Mouse (Mus musculus) embryonic facial prominence, embryonic 14.5 days (tissue): ENCODE data around the gene Myl6. TPM values are rescaled to one million over a fixed set of nuclear protein-coding genes. Genes with fewer than 3 reads are reported as not detected.
"Not testable (repeated sequence)": the region's sequence is repeated elsewhere in the genome, so short reads cannot be mapped to it uniquely, and the experiment has no call there.

ENCODE experiments used
- ATAC-seq: fragments of 200-750 bp; cut with Nextera tagmentation; 2 replicates; pipeline ENCODE4 v1.8.0; 2017; ENCODE audit warnings: low read depth, moderate number of reproducible peaks, moderate TSS enrichment
- DNase-seq: peaks from one replicate; pipeline ENCODE4 v3.0.0-alpha.2; 2015; ENCODE audit warnings: low spot score
- H3K27ac ChIP-seq: fragments of 300-500 bp; sonication (generic); replicated peaks from 2 replicates; pipeline ENCODE4 v1.5.1; 2014; ENCODE audit warnings: low read depth, mild to moderate bottlenecking, low read length, moderate library complexity
- H3K27me3 ChIP-seq: fragments of 300-500 bp; sonication (generic); replicated peaks from 2 replicates; pipeline ENCODE4 v1.6.1; 2014; ENCODE audit warnings: low read length; ENCODE audit not compliant: control insufficient read depth, insufficient read depth
- H3K36me3 ChIP-seq: fragments of 300-500 bp; sonication (generic); 2 replicates; pipeline ENCODE4 v1.6.1; 2014; ENCODE audit warnings: low read length, mixed read lengths; ENCODE audit not compliant: control insufficient read depth, insufficient read depth
- H3K4me1 ChIP-seq: fragments of 300-500 bp; sonication (generic); 2 replicates; pipeline ENCODE4 v1.6.1; 2014; ENCODE audit warnings: antibody characterized with exemption, low read length; ENCODE audit not compliant: control insufficient read depth, insufficient read depth
- H3K4me2 ChIP-seq: fragments of 300-500 bp; sonication (generic); 2 replicates; pipeline ENCODE4 v1.6.1; 2014; ENCODE audit warnings: low read depth, mild to moderate bottlenecking, low read length, moderate library complexity, mixed read lengths
- H3K4me3 ChIP-seq: fragments of 300-500 bp; sonication (generic); 2 replicates; pipeline ENCODE4 v1.5.1; 2014; ENCODE audit warnings: low read depth, mild to moderate bottlenecking, low read length
- H3K9ac ChIP-seq: fragments of 300-500 bp; sonication (generic); 2 replicates; pipeline ENCODE4 v1.6.1; 2014; ENCODE audit warnings: low read depth, mild to moderate bottlenecking, low read length, moderate library complexity, mixed read lengths
- H3K9me3 ChIP-seq: fragments of 300-500 bp; sonication (generic); 2 replicates; pipeline ENCODE4 v1.6.1; 2016; ENCODE audit warnings: low read length; ENCODE audit not compliant: control insufficient read depth
- WGBS: fragments of 180-500 bp; shearing (Covaris S2); extraction: QIAGEN DNeasy Blood & Tissue Kit; methylation state at CpG from one replicate; pipeline ENCODE4 v1.1.7; 2014; 5-methylcytosine and 5-hydroxymethylcytosine counted together
- polyA plus RNA-seq: library from polyadenylated mRNA; unstranded; fragments of >200 nt; fragmentation: Nextera tagmentation; extraction: Ambion mirVana; gene quantifications from 2 replicates; pipeline ENCODE4 v1.2.1, GENCODE M21; 2014

The Myl6 gene
- polyA plus RNA-seq, 1 experiment from 2014 or later, result 1,174 TPM

DNA sequence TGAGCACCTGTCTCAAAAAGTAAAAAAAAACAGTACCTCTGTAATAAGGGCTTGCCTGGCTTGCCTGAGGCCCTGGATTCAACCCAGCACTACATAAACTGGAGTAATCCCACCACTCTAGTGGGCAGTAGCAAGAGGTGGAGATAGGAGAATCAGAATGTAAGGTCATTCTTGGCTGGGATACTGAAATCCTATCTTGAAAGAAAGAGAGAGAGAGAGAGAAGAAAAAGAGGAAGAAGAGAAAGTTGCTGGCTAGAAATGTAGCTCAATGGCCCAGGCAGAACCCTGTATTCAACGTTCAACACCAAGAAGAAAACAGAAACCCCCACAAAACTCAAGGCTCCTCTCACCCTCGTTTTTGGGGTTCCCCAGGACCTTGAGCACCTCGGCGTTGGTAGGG lies 2.0 kb upstream of the Myl6 start:
- H3K27me3 ChIP-seq, result no peaks in the 10 kb centered on the region
- H3K4me2 ChIP-seq, result no peak overlapping the region
- WGBS, result 67% methylated on average over 4 of the region's 4 CpGs
- DNase-seq (no peak), ATAC-seq (no peak)
- H3K9me3 ChIP-seq, result no peaks in the 10 kb centered on the region
- H3K9ac ChIP-seq, result no peak overlapping the region
- H3K4me1 ChIP-seq, result peaks cover 26% of the 10 kb centered on the region
- peak overlapping the region; percentile 28; the same call in 1 of the 2 replicates for H3K27ac ChIP-seq
- no peak overlapping the region for H3K4me3 ChIP-seq
- peaks cover 10% of the 10 kb centered on the region for H3K36me3 ChIP-seq

DNA sequence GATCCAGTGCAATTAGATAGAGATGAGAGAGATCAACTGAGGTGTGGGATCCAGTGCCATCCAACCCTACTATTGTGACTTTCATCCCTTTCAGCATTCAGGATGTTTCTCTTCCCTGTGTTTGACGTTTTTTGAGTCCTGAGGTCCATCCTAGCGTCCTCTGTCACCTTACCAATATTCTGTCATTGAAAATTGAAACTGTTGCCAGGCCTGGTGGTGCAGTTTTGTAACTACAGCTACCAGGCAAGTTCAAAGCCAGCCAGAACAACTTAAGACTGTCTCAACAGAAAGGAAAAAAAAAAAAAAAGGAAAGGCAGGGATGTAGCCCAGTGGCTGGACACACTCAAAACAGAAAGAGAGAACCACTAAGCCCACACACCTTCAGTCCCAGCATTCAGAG lies 1.3 kb upstream of the Myl6 start:
- no peak overlapping the region for H3K27ac ChIP-seq
- ATAC-seq (no peak), DNase-seq (no peak)
- H3K9ac ChIP-seq, result peak overlapping the region; percentile 84
- 81% methylated on average over 2 of the region's 2 CpGs for WGBS
- H3K4me1 ChIP-seq, result peaks cover 26% of the 10 kb centered on the region
- no peaks in the 10 kb centered on the region for H3K27me3 ChIP-seq
- H3K4me2 ChIP-seq, result peak overlapping the region; percentile 90
- H3K9me3 ChIP-seq, result no peaks in the 10 kb centered on the region
- peak overlapping the region; percentile 76 for H3K4me3 ChIP-seq
- peaks cover 16% of the 10 kb centered on the region for H3K36me3 ChIP-seq

DNA sequence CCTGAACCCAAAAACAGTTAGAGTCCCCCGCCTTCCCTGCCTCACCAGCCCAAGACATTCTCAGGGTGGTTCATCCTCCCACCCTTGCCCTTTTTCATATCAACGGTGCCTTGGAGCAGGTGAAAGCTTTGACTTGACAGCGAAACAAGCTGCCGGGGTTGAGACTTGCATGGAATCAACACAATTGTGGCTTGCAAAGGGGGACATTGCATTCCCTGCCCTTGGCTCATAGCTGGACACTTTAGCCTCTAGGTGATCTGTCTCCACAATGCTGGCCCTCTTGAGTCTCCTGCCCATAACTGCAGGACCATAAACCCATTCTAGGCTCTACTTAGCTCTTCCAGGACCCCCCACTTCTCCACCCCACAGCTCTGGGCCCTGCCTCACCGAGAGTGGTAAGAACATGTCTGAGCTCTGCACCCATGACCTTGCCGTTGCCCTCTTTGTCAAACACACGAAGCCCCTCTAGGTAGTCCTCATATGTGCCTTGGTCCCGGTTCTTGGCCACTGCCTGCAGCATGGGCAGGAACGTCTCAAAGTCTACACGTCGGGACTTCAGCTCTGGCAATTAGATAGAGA lies 811 bp upstream of the Myl6 start:
- DNase-seq, result no peak
- H3K27ac ChIP-seq, result peak overlapping the region; percentile 99
- H3K4me3 ChIP-seq, result peak overlapping the region; percentile 76
- no peaks in the 10 kb centered on the region for H3K9me3 ChIP-seq
- H3K4me1 ChIP-seq, result peaks cover 26% of the 10 kb centered on the region
- H3K36me3 ChIP-seq, result peaks cover 21% of the 10 kb centered on the region
- peak overlapping the region; percentile 90 for H3K4me2 ChIP-seq
- no peak for ATAC-seq
- WGBS, result 53% methylated on average over 11 of the region's 11 CpGs
- peak overlapping the region; percentile 84 for H3K9ac ChIP-seq
- H3K27me3 ChIP-seq, result no peaks in the 10 kb centered on the region

DNA sequence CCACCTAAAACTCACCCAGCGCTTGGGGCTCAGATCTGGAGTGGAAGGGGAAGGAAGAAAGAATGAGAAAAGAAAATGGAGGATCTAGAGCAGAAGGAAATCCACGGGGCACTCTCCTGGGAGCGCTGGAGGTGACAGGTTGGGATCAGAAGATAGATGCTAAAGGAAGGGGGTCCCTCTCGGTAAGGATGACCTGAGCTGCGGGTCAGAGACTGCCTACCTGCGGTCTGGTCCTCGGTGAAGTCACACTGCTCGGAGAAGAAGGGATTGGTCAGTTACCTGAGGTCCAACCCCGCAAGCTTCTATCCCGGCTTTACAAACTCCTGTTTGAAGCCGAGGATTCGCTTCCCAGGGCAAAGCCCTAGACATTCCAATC lies 638 bp downstream of the Myl6 start:
- H3K27me3 ChIP-seq, result no peaks in the 10 kb centered on the region
- WGBS, result 0% methylated on average over 11 of the region's 12 CpGs
- H3K4me1 ChIP-seq, result peaks cover 26% of the 10 kb centered on the region
- DNase-seq, result no peak
- peak overlapping the region; percentile 84 for H3K9ac ChIP-seq
- H3K27ac ChIP-seq, result peak overlapping the region; percentile 99
- peak overlapping the region; percentile 76 for H3K4me3 ChIP-seq
- H3K36me3 ChIP-seq, result peaks cover 36% of the 10 kb centered on the region
- no peaks in the 10 kb centered on the region for H3K9me3 ChIP-seq
- H3K4me2 ChIP-seq, result peak overlapping the region; percentile 90
- ATAC-seq, result peak; percentile 5

DNA sequence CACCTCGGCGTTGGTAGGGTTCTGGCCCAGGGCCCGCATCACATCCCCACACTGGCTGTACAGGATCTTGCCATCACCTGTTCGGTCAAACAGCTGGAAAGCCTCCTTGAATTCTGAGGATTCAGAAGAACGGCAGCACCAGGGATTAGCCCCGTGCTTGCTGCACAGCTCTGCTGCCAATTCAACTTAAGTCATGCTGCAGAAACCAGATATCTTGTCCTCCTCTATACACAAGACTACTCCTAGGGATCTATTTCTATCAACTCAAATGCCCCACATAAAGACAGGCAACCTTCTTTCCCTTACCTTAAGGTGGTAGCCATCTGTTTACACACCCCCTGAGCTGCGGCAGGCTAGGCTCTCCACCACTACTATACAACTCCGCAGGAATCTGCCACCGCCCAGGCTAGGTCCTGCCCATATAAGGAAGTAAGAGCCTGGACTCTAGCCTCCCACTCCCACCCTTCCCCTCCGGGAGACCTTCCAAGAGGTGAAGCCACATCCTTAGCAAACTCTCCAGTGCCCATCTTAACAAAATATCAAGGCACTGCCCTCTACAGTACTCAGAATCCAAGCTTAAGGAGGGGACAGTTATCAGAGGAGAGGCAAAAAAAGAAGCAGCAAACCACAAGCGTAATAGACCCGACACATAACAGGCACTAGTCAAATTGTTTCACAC lies 1.2 kb downstream of the Myl6 start:
- peaks cover 41% of the 10 kb centered on the region for H3K36me3 ChIP-seq
- peak overlapping the region; percentile 84 for H3K9ac ChIP-seq
- H3K4me1 ChIP-seq, result peaks cover 26% of the 10 kb centered on the region
- H3K27ac ChIP-seq, result peak overlapping the region; percentile 99
- ATAC-seq, result peak; percentile 59
- H3K9me3 ChIP-seq, result no peaks in the 10 kb centered on the region
- no peaks in the 10 kb centered on the region for H3K27me3 ChIP-seq
- peak overlapping the region; percentile 90 for H3K4me2 ChIP-seq
- DNase-seq, result peak; percentile 88
- 19% methylated on average over 12 of the region's 12 CpGs for WGBS
- H3K4me3 ChIP-seq, result peak overlapping the region; percentile 76

DNA sequence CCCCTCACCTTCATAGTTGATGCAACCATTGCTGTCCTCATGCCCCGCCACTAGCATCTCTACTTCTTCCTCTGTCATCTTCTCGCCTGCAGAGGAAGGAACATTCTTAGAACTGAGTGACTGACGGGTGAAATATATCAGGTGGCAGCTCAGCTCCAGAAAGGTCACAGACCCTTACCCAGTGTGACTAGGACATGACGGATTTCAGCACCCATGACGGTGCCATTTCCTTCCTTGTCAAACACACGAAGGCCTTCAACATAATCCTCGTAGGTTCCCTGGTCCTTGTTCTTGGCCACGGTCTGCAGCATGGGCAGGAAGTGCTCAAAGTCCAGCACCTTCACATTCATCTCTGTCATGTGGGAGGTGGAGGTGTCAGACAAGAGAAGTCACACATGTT lies 1.9 kb downstream of the Myl6 start:
- H3K4me1 ChIP-seq, result peaks cover 23% of the 10 kb centered on the region
- peak overlapping the region; percentile 84 for H3K9ac ChIP-seq
- WGBS, result 64% methylated on average over 8 of the region's 8 CpGs
- H3K27me3 ChIP-seq, H3K9me3 ChIP-seq, ATAC-seq, DNase-seq: not testable (repeated sequence)
- H3K27ac ChIP-seq, result peak overlapping the region; percentile 99; the same call in 1 of the 2 replicates
- H3K36me3 ChIP-seq, result peaks cover 48% of the 10 kb centered on the region
- H3K4me2 ChIP-seq, result peak overlapping the region; percentile 90
- H3K4me3 ChIP-seq, result peak overlapping the region; percentile 76

DNA sequence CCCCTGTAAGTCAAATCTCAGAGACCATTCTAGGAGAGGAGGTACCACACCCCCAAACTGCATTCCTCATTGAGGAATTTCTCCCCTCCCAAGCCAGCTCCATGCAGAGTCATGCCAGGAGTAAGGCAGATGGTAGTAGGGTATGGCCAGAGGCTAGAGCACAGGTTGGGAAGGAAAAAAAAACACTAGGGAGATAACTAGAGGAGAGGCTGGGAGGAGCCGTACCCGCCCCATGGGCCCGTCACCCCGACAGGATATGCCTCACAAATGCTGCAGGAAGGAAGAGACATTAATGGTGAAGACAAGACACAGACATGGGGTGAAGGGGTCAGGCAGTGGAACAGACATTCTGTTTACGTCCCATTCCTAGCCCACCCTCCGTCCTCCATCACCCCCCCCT lies 2.5 kb downstream of the Myl6 start:
- WGBS, result 53% methylated on average over 6 of the region's 6 CpGs
- Histone ChIP-seq H3K36me3 (peaks cover 52% of the 10 kb centered on the region), H3K9ac (0 out of 2 replicates have a peak overlapping the region, but pooled peaks have one; percentile 84), H3K27me3 (no peaks in the 10 kb centered on the region), H3K4me2 (peak overlapping the region; percentile 90), H3K4me3 (peak overlapping the region; percentile 76), H3K4me1 (peaks cover 23% of the 10 kb centered on the region), H3K9me3 (no peaks in the 10 kb centered on the region), H3K27ac (peak overlapping the region; percentile 52; the same call in 1 of the 2 replicates)
- no peak for ATAC-seq
- DNase-seq, result no peak

DNA sequence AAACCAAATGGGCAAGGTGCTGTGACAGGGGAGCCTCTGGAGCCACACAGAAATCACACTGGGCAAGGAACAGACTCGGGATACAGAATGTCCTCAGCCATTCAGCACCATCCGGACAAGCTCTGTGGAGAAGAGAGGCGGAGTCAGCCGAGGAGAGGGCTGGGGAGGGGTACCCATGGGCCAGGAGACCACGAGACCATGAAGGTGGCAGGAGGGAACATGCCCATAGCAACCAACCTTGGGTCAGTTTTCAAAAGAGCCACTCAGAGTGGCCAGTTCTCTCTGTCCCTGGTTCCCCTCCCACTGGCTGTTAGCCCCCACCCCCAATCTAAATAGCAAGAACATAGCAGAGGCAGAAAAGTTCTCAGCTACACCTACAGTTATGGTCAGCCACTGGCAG lies 3.0 kb downstream of the Myl6 start:
- Histone ChIP-seq H3K27ac (peak overlapping the region; percentile 52; the same call in 1 of the 2 replicates), H3K4me1 (peaks cover 23% of the 10 kb centered on the region), H3K27me3 (no peaks in the 10 kb centered on the region), H3K9me3 (no peaks in the 10 kb centered on the region), H3K36me3 (peaks cover 58% of the 10 kb centered on the region), H3K9ac (no peak overlapping the region), H3K4me2 (peak overlapping the region; percentile 90; the same call in 1 of the 2 replicates), H3K4me3 (no peak overlapping the region)
- no peak for DNase-seq
- no peak for ATAC-seq
- 69% methylated on average over 4 of the region's 5 CpGs for WGBS
